Mouse (Mus musculus) ES-Bruce4 (cell line): ENCODE results near the gene Il34.

Experiments
- CTCF ChIP-seq: IDR thresholded peaks from one replicate; pipeline ENCODE4 v1.8.1; 2011; ENCODE audit warnings: low read depth, low read length
- POLR2A ChIP-seq: IDR thresholded peaks from one replicate; pipeline ENCODE4 v1.8.1; 2011; ENCODE audit warnings: low read length; ENCODE audit not compliant: insufficient read depth

- no peak for TF ChIP-seq POLR2A
- TF ChIP-seq CTCF = no peak
Observed at GRCm38 (mm10) chr8:110842012-110842574, 36.4 kb upstream of the Il34 start.
